Mouse (Mus musculus): ENCODE measurements around the gene Chst3. TPM values are rescaled to one million over a fixed set of nuclear protein-coding genes. Genes with fewer than 3 reads are reported as not detected.
"Not testable (repeated sequence)": the region's sequence is repeated elsewhere in the genome, so short reads cannot be mapped to it uniquely, and the experiment has no call there.

Gene Chst3
- polyA plus RNA-seq, 1 experiment from 2014 or later, result 3.7 TPM

DNA sequence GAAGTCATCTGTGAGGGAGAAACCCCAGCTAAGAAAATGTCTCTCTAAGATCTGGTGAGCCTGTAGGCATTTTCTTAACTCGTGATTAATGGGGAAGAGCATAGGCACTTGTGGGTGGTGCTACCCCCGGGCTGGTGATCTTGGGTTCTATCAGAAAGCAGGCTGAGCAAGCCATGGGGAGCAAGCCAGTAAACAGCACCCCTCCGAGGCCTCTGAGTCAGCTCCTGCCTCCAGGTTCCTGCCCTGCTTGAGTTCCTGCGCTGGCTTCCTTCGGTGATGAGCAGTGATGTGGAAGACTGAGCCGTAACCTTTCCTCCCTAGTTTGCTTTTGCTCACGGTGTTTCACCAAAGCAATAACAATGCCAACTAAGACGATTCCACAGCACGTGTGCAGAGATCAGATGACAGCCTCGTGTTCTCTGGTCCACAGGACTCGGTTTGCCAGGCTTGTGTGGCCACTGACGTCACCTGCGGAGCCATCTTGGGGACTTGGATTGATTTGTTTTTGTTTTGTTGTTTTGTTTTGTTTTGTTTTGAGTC, 31.4 kb upstream of the Chst3 start:
- no peaks in the 10 kb centered on the region for H3K27me3 ChIP-seq
- no peak overlapping the region for H3K9ac ChIP-seq
- no peaks in the 10 kb centered on the region for H3K36me3 ChIP-seq
- no peaks in the 10 kb centered on the region for H3K9me3 ChIP-seq
- H3K4me1 ChIP-seq, result no peaks in the 10 kb centered on the region
- no peak overlapping the region for H3K4me2 ChIP-seq (replicated peaks)
- WGBS, result 80% methylated on average over 13 of the region's 13 CpGs
- no peak overlapping the region for H3K4me3 ChIP-seq
- ATAC-seq (ENCODE audit: low FRiP score, low read depth), result no peak
- no peak overlapping the region for H3K27ac ChIP-seq

DNA sequence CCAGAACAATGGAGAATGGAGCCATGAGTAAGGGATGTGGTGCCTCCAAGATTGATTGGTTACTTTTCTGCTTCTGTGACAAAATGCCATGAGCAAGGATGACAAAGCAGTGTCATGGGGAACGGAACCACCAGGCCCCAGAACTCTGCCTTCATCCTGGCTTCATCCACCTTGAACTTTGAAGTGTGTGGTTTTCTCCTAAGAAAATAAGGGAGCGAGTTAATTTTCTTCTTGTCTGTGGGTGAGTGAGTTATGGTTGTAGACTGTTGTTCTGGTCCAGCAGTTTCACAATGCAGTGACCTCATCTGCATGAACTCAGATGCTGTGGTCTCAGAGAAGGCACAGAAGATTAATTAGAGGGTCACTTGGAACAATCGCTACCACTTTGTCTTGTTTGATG, 29.3 kb upstream of the Chst3 start:
- H3K27ac ChIP-seq; H3K4me2 ChIP-seq (replicated peaks); H3K4me1 ChIP-seq; H3K4me3 ChIP-seq; H3K9ac ChIP-seq; ATAC-seq (ENCODE audit: low FRiP score, low read depth); H3K36me3 ChIP-seq; H3K9me3 ChIP-seq; H3K27me3 ChIP-seq: not testable (repeated sequence)
- WGBS, result 85% methylated on average over 3 of the region's 3 CpGs

DNA sequence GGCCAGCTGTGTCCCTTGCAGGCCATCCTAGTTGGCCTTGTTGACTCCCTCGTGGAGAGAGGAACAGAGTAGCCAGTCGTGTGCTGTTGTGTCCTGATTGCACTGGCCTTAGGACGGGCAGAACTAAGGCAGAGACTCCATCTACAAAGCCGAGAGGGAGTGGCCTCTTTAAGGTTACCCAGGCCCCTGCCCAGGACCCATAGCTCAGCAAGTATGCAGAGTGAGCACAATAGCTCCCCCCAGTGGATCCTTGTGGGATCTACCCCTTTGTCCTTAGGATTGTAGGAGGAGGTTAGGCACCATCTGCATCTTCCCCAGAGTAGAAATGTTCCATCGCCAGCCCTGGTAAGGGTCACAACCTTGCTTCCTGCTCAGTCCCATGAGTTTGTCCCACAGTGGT, 27.5 kb upstream of the Chst3 start:
- Histone ChIP-seq H3K36me3 (no peaks in the 10 kb centered on the region), H3K9me3 (no peaks in the 10 kb centered on the region), H3K4me3 (no peak overlapping the region), H3K4me1 (no peaks in the 10 kb centered on the region), H3K27me3 (no peaks in the 10 kb centered on the region), H3K9ac (no peak overlapping the region), H3K27ac (no peak overlapping the region), H3K4me2 (replicated peaks) (no peak overlapping the region)
- WGBS, result 34% methylated on average over 5 of the region's 5 CpGs
- ATAC-seq (ENCODE audit: low FRiP score, low read depth), result no peak

DNA sequence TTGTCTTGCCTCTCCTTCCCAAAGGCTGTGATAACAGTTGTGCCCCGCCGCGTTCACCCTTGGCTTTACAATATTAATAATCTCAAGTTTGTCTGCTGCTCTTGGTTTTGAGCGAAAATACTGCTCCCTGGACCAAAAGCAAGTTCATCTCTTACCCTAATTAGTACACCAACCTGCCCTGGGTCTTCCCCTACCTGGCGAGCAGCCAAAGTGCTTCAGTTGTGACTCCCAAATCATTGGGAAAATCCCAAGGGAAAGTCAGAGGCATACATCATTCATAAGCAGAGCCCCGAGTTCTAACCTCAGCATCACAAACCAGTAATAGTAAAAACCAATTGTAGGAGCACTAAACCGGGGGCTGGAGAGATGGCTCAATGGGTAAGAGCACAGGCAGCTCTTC, 26.6 kb upstream of the Chst3 start:
- 79% methylated on average over 7 of the region's 7 CpGs for WGBS
- Histone ChIP-seq H3K4me2 (replicated peaks) (no peak overlapping the region), H3K9ac (no peak overlapping the region), H3K4me3 (no peak overlapping the region), H3K27me3 (no peaks in the 10 kb centered on the region), H3K9me3 (no peaks in the 10 kb centered on the region), H3K4me1 (no peaks in the 10 kb centered on the region), H3K27ac (no peak overlapping the region), H3K36me3 (no peaks in the 10 kb centered on the region)
- ATAC-seq (ENCODE audit: low FRiP score, low read depth), result no peak

DNA sequence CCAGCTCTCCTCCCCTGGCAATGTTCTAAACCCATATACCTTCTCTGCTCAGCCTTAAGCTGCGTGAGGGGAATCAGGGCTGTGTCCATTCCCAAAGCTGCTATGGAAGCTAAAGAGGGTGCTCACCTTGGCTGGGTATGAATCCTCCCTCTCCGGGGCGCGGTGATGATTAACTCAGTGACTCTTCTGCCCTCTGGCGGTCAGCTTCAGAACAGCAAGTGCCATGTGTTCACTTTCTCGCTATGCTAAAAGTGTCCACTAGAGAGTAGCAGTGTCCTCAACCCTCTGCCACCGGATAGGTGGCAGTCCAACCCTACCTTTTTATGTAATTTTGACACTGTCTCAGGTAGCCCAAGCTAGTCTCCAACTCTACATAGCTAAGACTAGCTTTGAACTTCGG, 26.0 kb upstream of the Chst3 start:
- peak; percentile 21; the same call in 1 of the 2 replicates for ATAC-seq (ENCODE audit: low FRiP score, low read depth)
- Histone ChIP-seq H3K4me1 (no peaks in the 10 kb centered on the region), H3K4me3 (no peak overlapping the region), H3K36me3 (no peaks in the 10 kb centered on the region), H3K4me2 (replicated peaks) (no peak overlapping the region), H3K9ac (no peak overlapping the region), H3K27me3 (no peaks in the 10 kb centered on the region), H3K9me3 (no peaks in the 10 kb centered on the region), H3K27ac (no peak overlapping the region)
- WGBS, result 4% methylated on average over 8 of the region's 8 CpGs

DNA sequence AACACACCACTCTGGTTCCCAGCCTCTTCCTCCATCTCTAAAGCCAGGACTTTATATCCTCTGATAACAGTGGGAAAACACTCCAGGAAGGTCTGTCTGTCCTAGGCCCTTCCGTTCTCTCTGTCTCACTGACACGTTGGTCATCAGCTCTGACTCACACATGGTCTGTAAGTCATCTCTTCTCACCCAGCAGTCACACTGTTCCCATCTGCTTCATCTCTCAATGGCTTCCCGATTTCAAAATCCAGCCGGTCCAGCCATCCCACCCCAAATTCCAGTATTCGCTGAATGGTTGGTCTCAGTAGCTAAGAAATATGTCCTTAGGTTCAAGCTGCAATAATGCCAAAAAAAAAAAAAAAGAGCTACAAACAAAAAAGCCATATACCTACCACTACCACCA, 24.9 kb upstream of the Chst3 start:
- 84% methylated on average over 5 of the region's 5 CpGs for WGBS
- no peaks in the 10 kb centered on the region for H3K4me1 ChIP-seq
- no peaks in the 10 kb centered on the region for H3K36me3 ChIP-seq
- H3K9me3 ChIP-seq, result no peaks in the 10 kb centered on the region
- H3K4me2 ChIP-seq (replicated peaks), result no peak overlapping the region
- H3K27me3 ChIP-seq, result no peaks in the 10 kb centered on the region
- no peak overlapping the region for H3K4me3 ChIP-seq
- no peak for ATAC-seq (ENCODE audit: low FRiP score, low read depth)
- H3K9ac ChIP-seq, result no peak overlapping the region
- no peak overlapping the region for H3K27ac ChIP-seq

DNA sequence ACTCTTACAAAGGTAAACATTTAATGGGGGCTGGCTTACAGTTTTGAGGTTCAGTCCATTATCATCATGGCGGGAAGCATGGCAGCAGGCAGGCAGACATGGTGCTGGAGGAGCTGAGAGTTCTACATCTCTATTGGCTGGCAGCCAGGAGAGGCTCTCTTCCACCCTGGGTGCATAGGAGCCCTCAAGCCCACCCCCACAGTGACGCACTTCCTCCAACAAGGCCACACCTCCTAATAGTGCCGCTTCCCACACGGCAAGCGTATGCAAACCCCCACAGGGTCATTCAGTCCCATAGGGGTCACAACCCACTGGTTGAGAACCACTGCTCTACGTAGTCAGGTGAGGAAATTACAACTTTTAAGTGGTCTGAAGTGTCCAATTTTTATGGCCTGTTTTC, 21.4 kb upstream of the Chst3 start:
- Histone ChIP-seq H3K27ac (no peak overlapping the region), H3K9me3 (no peaks in the 10 kb centered on the region), H3K9ac (no peak overlapping the region), H3K27me3 (no peaks in the 10 kb centered on the region), H3K4me2 (replicated peaks) (no peak overlapping the region), H3K4me3 (no peak overlapping the region), H3K4me1 (no peaks in the 10 kb centered on the region), H3K36me3 (no peaks in the 10 kb centered on the region)
- ATAC-seq (ENCODE audit: low FRiP score, low read depth), result no peak
- WGBS, result 75% methylated on average over 6 of the region's 6 CpGs

DNA sequence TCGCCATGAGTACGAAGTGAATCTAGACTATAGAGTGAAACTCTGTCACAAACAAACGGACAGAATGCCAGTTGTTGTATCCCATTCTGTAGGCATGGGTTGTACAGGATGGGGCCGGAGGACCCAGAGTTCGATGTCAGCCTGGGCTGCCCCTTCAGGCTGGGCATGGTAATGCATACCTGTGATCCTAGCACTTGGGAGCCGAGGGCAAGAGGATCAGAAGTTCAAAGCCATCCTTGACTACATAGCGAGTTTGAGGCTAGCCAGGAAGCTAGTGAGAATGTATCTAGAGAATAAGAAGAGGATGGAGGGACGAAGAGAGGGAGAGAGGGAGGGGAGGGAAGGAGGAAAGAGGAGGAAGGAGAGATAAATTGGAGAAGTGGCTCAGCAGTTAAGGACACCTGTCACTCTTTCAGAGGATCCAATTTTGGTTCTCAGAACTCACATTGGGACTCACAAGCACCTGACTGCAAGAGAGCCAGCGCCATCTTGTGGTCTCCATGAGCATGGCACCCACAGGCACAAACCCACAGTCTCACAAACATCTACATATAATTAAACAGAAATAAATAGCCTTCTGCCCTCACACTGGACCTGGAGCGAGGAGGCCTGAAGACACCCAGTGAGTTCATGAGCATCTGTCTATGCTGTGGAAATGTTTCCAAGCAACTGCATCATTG, 18.6 kb upstream of the Chst3 start:
- no peak overlapping the region for H3K4me2 ChIP-seq (replicated peaks)
- no peak overlapping the region for H3K4me3 ChIP-seq
- H3K9ac ChIP-seq, result no peak overlapping the region
- no peaks in the 10 kb centered on the region for H3K4me1 ChIP-seq
- 59% methylated on average over 10 of the region's 10 CpGs for WGBS
- no peaks in the 10 kb centered on the region for H3K27me3 ChIP-seq
- H3K27ac ChIP-seq, result no peak overlapping the region
- no peak for ATAC-seq (ENCODE audit: low FRiP score, low read depth)
- no peaks in the 10 kb centered on the region for H3K9me3 ChIP-seq
- no peaks in the 10 kb centered on the region for H3K36me3 ChIP-seq

DNA sequence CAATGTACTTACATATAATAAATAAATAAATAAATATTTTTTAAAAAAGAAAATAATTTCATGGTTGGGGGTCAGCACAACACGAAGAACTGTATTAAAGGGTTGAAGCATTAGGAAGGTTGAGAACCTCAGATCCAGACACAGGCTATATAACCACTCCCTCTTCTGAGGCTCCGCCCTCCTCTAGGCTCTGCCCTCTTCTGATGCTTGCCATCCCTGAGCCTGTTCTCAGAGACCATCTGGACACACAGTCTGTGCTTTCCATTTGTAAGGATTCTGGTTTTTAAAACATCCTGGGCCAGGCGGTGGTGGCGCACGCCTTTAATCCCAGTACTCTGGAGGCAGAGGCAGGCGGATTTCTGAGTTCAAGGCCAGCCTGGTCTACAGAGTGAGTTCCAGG, 16.8 kb upstream of the Chst3 start:
- not testable (repeated sequence) for H3K27me3 ChIP-seq; ATAC-seq (ENCODE audit: low FRiP score, low read depth)
- 94% methylated on average over 6 of the region's 6 CpGs for WGBS

DNA sequence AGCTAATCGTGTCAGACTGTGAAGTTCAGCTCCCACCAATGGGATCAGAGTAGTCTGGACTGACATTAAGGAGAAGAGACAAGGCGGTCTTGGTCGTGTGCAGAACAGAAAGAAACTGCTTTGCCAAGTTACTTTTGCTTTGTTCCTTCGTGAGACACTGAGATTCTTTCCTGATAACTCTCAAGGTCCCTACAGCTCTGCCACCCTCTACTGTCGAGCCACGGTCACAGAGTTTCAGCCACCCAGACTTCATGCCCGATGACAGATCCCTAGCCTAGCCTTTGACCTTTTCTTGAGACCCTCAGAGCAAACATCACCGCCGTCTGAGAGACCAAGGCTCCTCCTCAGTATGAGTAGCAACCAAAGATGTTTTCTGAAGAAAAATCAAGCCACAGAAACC, 14.9 kb upstream of the Chst3 start:
- Histone ChIP-seq H3K9ac (no peak overlapping the region), H3K4me2 (replicated peaks) (no peak overlapping the region), H3K27ac (no peak overlapping the region), H3K36me3 (no peaks in the 10 kb centered on the region), H3K9me3 (no peaks in the 10 kb centered on the region), H3K27me3 (no peaks in the 10 kb centered on the region), H3K4me1 (no peaks in the 10 kb centered on the region), H3K4me3 (no peak overlapping the region)
- 83% methylated on average over 9 of the region's 9 CpGs for WGBS
- no peak for ATAC-seq (ENCODE audit: low FRiP score, low read depth)

More for the DNA sequence above, 16.8 kb upstream of the Chst3 start:
- not testable (repeated sequence) for H3K9me3 ChIP-seq; H3K9ac ChIP-seq; H3K4me2 ChIP-seq (replicated peaks); H3K4me1 ChIP-seq; H3K27ac ChIP-seq; H3K4me3 ChIP-seq; H3K36me3 ChIP-seq

DNA sequence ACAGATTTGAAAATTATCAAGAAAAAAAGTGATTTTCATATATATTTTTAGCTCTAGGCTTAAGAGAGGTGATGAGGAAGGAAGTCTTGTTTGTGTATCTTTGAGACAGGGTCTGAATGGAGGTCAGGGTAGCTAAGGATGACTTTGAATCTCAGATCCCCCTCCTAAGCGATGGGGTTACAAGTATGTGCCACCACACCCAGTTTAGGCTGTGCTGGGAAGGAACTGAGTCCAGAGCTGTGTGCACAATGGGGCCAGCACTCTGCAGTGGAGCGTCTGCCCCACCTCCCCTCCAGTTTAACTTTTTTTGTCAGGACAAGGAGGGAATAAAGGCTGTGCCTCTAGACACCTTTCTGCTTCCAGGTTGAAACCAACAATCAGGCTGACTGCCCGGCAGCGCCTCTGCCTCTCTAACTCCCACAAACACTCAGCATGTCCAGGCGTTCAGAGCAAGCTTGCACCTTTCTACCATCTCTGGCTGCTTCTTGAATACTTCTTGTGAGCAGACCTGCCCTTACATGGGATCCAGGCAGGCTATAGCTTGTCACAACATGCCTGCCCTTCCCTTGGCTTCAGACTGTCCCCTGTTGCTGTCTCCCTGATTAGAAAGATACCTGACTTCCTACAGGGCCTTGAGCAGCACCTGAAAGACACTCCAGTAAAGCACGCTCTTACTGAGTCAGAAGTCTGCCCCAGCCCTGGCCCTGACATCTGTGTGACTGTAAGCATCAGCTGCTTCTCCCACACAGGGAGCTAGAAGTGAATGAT, 11.4 kb upstream of the Chst3 start:
- H3K4me2 ChIP-seq (replicated peaks), result no peak overlapping the region
- H3K27me3 ChIP-seq, result no peaks in the 10 kb centered on the region
- no peaks in the 10 kb centered on the region for H3K9me3 ChIP-seq
- no peaks in the 10 kb centered on the region for H3K4me1 ChIP-seq
- no peaks in the 10 kb centered on the region for H3K36me3 ChIP-seq
- no peak overlapping the region for H3K9ac ChIP-seq
- WGBS, result 75% methylated on average over 6 of the region's 6 CpGs
- H3K4me3 ChIP-seq, result no peak overlapping the region
- H3K27ac ChIP-seq, result peak overlapping the region; percentile 28; the same call in 1 of the 2 replicates
- ATAC-seq (ENCODE audit: low FRiP score, low read depth), result no peak

DNA sequence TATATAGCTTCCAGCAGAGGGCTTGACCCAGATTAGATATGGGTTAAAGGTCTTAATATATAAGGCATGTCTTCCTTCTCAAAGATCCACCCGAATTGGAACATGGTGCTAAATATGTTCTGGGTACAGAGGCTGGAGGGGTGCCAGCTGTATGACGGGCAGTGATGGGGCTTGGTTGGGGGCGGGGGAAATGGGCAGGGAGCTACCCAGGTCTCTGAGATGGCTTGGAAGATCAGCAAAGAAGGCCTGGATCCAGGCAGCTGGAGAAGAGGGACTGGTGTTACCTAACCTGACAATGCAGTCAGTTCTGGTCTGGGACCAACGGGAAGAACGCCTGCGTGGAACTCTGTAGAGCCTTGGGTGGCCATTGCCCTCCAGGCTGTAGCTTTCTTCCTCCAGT, 10.1 kb upstream of the Chst3 start:
- H3K4me3 ChIP-seq, result no peak overlapping the region
- no peaks in the 10 kb centered on the region for H3K36me3 ChIP-seq

More for the DNA sequence above, 10.1 kb upstream of the Chst3 start:
- Histone ChIP-seq H3K4me2 (replicated peaks) (no peak overlapping the region), H3K27ac (no peak overlapping the region), H3K9ac (no peak overlapping the region), H3K9me3 (no peaks in the 10 kb centered on the region), H3K27me3 (no peaks in the 10 kb centered on the region), H3K4me1 (no peaks in the 10 kb centered on the region)
- WGBS, result 84% methylated on average over 6 of the region's 6 CpGs
- no peak for ATAC-seq (ENCODE audit: low FRiP score, low read depth)

All from limb, embryonic 13.5 days (tissue).